Mouse (Mus musculus) myocyte (in vitro differentiated cells): ENCODE measurements around the gene Uap1l1.

Experiments used
- E2F4 ChIP-seq: IDR thresholded peaks from one replicate; pipeline ENCODE4 v1.6.1; 2011; ENCODE audit warnings: mild to moderate bottlenecking, control low read depth, moderate library complexity; ENCODE audit not compliant: insufficient read depth
- MAX ChIP-seq: IDR thresholded peaks from one replicate; pipeline ENCODE4 v1.6.1; 2011; ENCODE audit warnings: low read depth, mild to moderate bottlenecking, control low read depth
- POLR2A ChIP-seq: IDR thresholded peaks from one replicate; pipeline ENCODE4 v1.6.1; 2011; ENCODE audit warnings: low read depth, mild to moderate bottlenecking, control low read depth, moderate library complexity; ENCODE audit not compliant: insufficient read length
- POLR2AphosphoS2 ChIP-seq: IDR thresholded peaks from one replicate; pipeline ENCODE4 v1.6.1; 2011; ENCODE audit warnings: low read depth, control low read depth; ENCODE audit not compliant: insufficient read length
- TCF3 ChIP-seq: IDR thresholded peaks from one replicate; pipeline ENCODE4 v1.6.1; 2011; ENCODE audit warnings: low read depth, control low read depth; ENCODE audit not compliant: insufficient read length

- TF ChIP-seq POLR2A = no peak
- TF ChIP-seq POLR2AphosphoS2 = no peak
- no peak for TF ChIP-seq E2F4
- no peak for TF ChIP-seq TCF3
- no peak for TF ChIP-seq MAX
These were observed 7.9 kb upstream of the Uap1l1 start for GRCm38 (mm10) chr2:25373431-25373830.
